Mouse (Mus musculus): ENCODE measurements at regions not wholly inside any gene's neighbourhood (a gene's known extent, or its start where the extent isn't known, plus 50 kb on each side); places are given as distances from the start of the nearest gene placed in this dataset.
"Not testable (repeated sequence)": the region's sequence is repeated elsewhere in the genome, so short reads cannot be mapped to it uniquely, and the experiment has no call there.

DNA sequence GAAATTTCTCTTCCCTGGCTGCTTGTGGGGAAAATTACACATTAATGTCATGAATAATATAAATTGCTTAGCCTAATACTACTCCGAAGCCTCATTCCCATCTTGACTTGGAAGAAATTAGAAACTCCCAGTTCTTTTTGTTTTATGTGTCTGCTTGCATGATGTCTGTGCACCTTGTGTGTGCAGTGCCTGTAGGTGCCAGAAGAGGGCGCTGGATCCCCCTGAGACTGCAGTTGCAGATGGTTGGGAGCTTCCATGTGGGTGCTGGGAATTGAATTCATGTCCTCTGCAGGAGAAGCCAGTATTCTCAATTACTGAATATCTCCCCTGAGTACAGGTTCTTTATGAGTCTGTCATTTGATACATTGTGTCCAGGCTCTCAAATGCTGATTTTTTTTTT, 171.1 kb upstream of the Plcz1 start:
- no peaks in the 10 kb centered on the region for H3K9me3 ChIP-seq
- H3K9ac ChIP-seq (replicated peaks) = no peak overlapping the region
- no peak overlapping the region for H3K4me2 ChIP-seq (replicated peaks)
- H3K4me1 ChIP-seq = no peaks in the 10 kb centered on the region
- H3K4me3 ChIP-seq = no peak overlapping the region
- H3K27ac ChIP-seq (replicated peaks) = no peak overlapping the region
- ATAC-seq (replicated peaks) = no peak
- 67% methylated on average over 2 of the region's 2 CpGs for WGBS
- H3K27me3 ChIP-seq = no peaks in the 10 kb centered on the region
- no peaks in the 10 kb centered on the region for H3K36me3 ChIP-seq

DNA sequence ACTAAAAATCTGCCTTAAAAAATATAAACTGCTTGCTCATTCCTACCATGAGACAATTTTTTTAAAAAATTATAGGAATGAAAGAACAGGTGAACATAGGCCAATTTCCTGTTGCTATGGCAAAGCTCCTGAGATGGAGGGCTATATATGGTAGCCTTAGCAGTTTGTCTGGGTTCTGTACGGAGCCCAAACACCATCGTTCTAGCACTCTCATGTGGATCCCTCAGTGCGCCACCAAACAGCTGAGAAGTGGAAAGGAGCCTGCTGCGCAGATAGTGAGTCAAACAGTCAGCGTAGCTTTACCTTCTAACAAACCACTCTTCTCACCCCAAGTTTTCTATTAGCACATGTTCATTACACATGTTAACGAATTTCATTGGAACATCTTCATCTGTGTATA, 168.9 kb upstream of the Plcz1 start:
- H3K4me2 ChIP-seq (replicated peaks) = no peak overlapping the region
- H3K9ac ChIP-seq (replicated peaks) = no peak overlapping the region
- ATAC-seq (replicated peaks) = no peak

DNA sequence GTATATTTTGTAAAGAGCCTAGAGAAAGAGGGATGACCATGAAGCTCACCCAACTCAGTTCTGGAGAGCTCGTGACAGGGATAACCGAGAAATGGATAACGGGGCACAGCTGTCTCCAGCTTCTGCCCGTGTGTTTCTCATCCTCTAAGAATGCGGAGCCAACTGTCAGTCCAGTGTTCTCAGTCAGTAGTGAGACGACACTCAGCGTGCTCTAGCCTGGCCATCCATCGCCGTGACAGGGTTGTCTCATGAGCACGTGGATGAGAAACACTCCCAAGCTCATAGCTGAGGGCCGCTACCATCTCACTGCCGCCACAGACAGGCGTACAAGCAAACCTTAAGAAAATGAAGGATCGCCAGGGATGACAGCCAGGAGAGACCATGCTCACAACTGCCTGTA, 167.8 kb upstream of the Plcz1 start:
- H3K4me1 ChIP-seq = no peaks in the 10 kb centered on the region
- 86% methylated on average over 14 of the region's 14 CpGs for WGBS
- H3K9ac ChIP-seq (replicated peaks) = no peak overlapping the region
- no peak for ATAC-seq (replicated peaks)
- H3K36me3 ChIP-seq = no peaks in the 10 kb centered on the region
- no peaks in the 10 kb centered on the region for H3K9me3 ChIP-seq
- H3K27ac ChIP-seq (replicated peaks) = no peak overlapping the region
- no peak overlapping the region for H3K4me2 ChIP-seq (replicated peaks)
- no peaks in the 10 kb centered on the region for H3K27me3 ChIP-seq
- no peak overlapping the region for H3K4me3 ChIP-seq

More for the DNA sequence above, 168.9 kb upstream of the Plcz1 start:
- no peak overlapping the region for H3K27ac ChIP-seq (replicated peaks)
- 89% methylated on average over 6 of the region's 6 CpGs for WGBS
- no peaks in the 10 kb centered on the region for H3K9me3 ChIP-seq
- H3K4me3 ChIP-seq = no peak overlapping the region
- no peaks in the 10 kb centered on the region for H3K4me1 ChIP-seq
- no peaks in the 10 kb centered on the region for H3K27me3 ChIP-seq
- H3K36me3 ChIP-seq = no peaks in the 10 kb centered on the region

DNA sequence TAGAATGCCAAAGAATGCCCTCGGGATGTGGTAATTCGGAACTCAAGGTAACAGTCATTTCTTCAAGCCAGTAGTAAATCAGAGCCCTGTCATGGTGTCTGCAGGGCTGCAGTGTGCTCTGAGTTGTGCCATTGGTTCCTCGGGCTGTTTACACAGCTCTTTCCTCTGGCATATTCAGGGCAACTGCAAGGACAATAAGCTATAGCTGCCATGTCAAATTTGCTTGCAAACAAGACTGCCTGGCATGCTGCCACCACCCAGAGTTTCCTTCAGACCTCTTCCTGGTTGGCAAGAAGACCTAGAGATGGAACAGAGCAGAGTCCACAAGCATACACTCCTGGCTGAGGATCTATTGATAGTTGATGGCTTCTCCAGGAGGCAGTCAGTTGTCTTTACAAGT, 167.1 kb upstream of the Plcz1 start:
- Histone ChIP-seq H3K27me3 (no peaks in the 10 kb centered on the region), H3K4me3 (no peak overlapping the region), H3K4me1 (no peaks in the 10 kb centered on the region), H3K36me3 (no peaks in the 10 kb centered on the region), H3K27ac (replicated peaks) (no peak overlapping the region), H3K4me2 (replicated peaks) (no peak overlapping the region), H3K9ac (replicated peaks) (no peak overlapping the region), H3K9me3 (no peaks in the 10 kb centered on the region)
- WGBS = 86% methylated on average over 3 of the region's 3 CpGs
- ATAC-seq (replicated peaks) = no peak

DNA sequence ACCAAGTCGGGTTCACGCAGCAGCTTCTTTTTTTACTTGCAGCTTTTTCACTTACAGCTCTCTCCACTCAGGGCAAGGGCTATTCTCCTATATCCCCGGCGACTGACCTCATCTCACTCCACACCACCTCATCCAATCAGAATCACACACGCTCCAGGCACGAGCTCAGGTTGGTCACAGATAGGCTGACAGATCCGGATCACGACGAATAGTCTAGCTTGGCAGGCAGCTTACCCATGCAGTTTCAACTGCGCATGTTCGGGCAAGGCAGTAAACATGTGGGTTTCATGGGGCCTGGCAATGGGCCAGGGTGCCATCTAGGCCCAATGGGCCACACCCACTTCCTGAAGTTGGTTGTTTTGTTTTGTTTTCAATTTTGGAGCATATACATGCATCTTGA, 165.4 kb upstream of the Plcz1 start:
- 93% methylated on average over 11 of the region's 11 CpGs for WGBS
- H3K4me1 ChIP-seq; ATAC-seq (replicated peaks): not testable (repeated sequence)

DNA sequence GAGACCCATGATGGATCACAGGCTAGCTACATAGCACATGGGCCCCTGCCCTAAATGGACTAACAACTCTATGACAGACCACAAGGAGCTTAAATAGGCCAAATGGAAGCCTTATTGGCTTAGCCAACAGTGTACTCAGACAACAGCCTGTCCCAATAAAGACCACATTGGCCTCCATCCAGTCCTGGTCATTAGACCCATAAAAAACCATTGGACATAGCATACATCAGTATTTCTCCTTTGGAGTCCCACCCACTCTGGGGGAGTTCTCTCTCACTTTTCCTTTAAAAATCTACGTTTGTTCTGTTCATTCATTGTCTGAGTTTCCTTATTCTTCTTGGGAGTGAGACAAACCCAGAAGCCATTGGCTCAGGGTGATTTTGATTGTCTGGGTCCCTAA, 160.1 kb upstream of the Plcz1 start:
- Histone ChIP-seq H3K27me3 (no peaks in the 10 kb centered on the region), H3K4me2 (replicated peaks) (no peak overlapping the region), H3K4me3 (no peak overlapping the region), H3K9me3 (no peaks in the 10 kb centered on the region), H3K27ac (replicated peaks) (no peak overlapping the region), H3K4me1 (no peaks in the 10 kb centered on the region), H3K9ac (replicated peaks) (no peak overlapping the region), H3K36me3 (no peaks in the 10 kb centered on the region)
- WGBS = 70% methylated on average over 1 of the region's 1 CpGs
- ATAC-seq (replicated peaks) = no peak

More for the DNA sequence above, 165.4 kb upstream of the Plcz1 start:
- H3K9me3 ChIP-seq; H3K27me3 ChIP-seq; H3K9ac ChIP-seq (replicated peaks); H3K4me3 ChIP-seq; H3K36me3 ChIP-seq; H3K4me2 ChIP-seq (replicated peaks); H3K27ac ChIP-seq (replicated peaks): not testable (repeated sequence)

DNA sequence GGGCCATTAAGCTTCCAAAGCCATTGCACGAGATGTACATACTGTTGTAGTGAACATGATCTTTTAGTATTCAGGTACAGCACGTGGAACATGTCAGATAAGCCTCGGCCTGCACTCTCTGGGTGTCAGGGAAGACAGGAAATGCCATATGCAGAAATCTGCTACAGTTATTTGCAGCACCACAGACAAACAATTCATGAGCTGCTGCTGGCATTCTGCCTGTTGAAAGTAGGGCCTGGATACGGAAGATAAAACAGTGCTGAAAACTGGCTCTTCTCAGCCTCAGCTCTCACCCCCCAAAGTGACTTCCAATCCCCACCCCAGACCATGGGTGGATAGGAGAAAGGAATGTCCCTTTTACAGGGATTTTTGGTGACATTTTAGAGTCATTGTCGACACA, 159.1 kb upstream of the Plcz1 start:
- Histone ChIP-seq H3K27me3 (no peaks in the 10 kb centered on the region), H3K4me3 (no peak overlapping the region), H3K36me3 (no peaks in the 10 kb centered on the region), H3K9ac (replicated peaks) (no peak overlapping the region), H3K27ac (replicated peaks) (no peak overlapping the region), H3K9me3 (no peaks in the 10 kb centered on the region), H3K4me1 (no peaks in the 10 kb centered on the region), H3K4me2 (replicated peaks) (no peak overlapping the region)
- WGBS = 88% methylated on average over 5 of the region's 5 CpGs
- ATAC-seq (replicated peaks) = no peak

DNA sequence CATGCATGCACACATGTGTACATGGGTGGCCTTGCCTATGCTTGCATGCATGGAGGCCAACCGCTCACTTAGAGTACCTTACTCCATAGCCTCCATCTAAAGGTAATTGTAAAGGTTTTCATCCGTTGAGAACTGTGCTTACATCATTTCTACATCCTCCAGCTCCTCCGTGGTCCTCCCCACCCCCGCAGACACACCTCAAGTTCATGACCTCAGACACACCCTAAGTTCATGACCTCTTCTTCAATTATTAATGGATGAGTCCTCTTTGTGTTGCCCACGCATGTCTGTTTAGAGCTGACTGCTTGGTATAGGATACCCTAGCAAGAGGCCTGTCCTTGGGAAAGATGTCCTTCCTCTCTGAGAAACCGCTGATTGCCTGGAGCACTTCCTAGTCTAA, 156.8 kb upstream of the Plcz1 start:
- no peaks in the 10 kb centered on the region for H3K36me3 ChIP-seq
- H3K27me3 ChIP-seq = no peaks in the 10 kb centered on the region
- H3K4me2 ChIP-seq (replicated peaks) = no peak overlapping the region
- H3K9ac ChIP-seq (replicated peaks) = no peak overlapping the region
- WGBS = 90% methylated on average over 6 of the region's 6 CpGs
- H3K27ac ChIP-seq (replicated peaks) = no peak overlapping the region
- H3K4me3 ChIP-seq = no peak overlapping the region
- no peaks in the 10 kb centered on the region for H3K9me3 ChIP-seq
- no peaks in the 10 kb centered on the region for H3K4me1 ChIP-seq
- no peak for ATAC-seq (replicated peaks)

DNA sequence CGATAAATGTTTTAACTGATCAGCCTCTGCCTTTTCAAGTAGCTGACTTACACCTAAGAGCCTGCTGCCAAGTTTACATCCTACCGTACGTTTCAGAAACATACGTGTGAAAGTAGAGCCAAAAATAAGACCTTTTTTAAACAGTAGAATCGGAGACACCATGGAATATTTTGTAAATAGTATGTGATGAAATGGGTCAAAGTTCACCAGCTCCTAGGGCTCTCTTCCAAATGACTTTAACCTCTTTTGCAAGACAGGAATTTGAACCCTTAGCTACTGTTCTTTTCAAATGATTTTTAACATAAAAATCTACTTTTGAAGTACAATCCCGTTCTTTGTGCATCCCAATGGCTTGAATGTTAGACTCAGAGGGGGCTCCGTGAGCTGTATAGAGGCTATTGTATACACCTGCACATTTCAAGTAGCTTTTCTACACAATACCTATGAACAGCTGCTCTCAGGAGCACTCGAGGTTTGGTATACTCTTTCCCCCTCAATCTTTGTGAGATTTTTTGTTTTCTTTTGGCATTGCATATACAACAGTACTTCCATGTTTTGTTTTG, 155.9 kb upstream of the Plcz1 start:
- H3K36me3 ChIP-seq = no peaks in the 10 kb centered on the region
- no peak for ATAC-seq (replicated peaks)
- H3K9me3 ChIP-seq = no peaks in the 10 kb centered on the region
- H3K4me2 ChIP-seq (replicated peaks) = no peak overlapping the region
- H3K4me1 ChIP-seq = no peaks in the 10 kb centered on the region
- H3K9ac ChIP-seq (replicated peaks) = no peak overlapping the region
- WGBS = 80% methylated on average over 8 of the region's 8 CpGs
- no peak overlapping the region for H3K27ac ChIP-seq (replicated peaks)
- no peaks in the 10 kb centered on the region for H3K27me3 ChIP-seq
- no peak overlapping the region for H3K4me3 ChIP-seq

DNA sequence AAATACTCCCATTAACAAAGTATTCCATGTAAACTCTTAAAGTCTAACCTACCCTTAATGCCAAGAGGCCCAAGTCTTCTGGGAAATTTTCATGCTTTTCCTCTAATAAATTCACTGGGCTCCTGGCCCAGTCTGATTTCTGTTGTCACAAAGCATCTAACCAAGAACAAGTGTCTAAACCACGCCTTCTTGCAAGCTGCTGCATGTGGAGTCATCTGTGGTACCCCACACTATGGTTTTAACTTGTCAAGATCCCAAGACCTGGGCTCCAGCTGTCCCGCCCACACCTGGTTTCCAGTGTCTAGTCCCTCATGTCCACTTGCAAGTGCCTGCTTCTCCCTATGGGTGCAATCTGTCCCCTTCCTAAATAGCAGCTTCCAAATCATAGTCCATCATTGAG, 153.0 kb upstream of the Plcz1 start:
- Histone ChIP-seq H3K9me3 (no peaks in the 10 kb centered on the region), H3K4me3 (no peak overlapping the region), H3K9ac (replicated peaks) (no peak overlapping the region), H3K4me2 (replicated peaks) (no peak overlapping the region), H3K36me3 (no peaks in the 10 kb centered on the region), H3K4me1 (no peaks in the 10 kb centered on the region), H3K27me3 (no peaks in the 10 kb centered on the region), H3K27ac (replicated peaks) (no peak overlapping the region)
- no peak for ATAC-seq (replicated peaks)
- 97% methylated on average over 2 of the region's 2 CpGs for WGBS

DNA sequence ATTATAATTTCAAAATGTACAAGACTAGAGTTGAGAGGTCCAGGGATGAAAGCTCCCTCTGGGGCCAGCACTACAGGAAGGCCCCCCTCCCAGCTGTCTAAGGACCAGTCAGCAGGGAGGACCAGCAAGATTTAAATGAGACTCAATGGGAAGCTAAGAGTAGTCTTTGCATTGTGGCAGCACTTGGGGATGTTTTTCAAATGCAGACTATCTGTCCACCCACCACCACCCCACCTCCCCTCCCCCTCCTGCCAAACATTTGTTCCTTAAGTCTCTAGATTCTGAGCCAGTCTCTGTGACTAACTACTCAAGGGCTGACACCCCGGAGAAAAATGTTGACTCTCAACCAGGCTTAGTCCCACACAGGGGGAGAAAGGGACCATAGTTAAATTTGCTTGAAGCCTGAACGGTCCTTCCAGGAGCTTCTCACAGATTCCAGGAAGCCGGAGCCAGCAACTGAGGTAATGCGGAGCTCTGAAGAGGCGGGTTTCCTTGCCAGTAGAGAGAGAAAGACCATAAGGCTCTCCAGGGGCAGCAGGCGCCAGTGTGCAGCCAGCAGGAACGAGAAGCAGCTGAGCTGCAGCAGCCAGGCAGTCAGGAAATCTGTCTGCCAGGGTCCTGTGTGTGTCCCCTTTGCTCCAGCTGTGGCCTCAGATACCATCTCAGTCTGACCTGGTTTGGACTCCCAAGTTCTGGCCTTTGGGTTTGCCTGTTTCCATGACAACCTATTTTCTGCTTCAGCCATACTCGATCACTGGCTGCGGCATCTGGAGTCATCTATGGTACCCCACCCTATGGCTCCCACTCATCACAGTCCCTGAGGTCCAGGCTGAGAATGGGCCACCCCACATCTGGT, 152.1 kb upstream of the Plcz1 start:
- no peaks in the 10 kb centered on the region for H3K27me3 ChIP-seq
- 0 out of 2 replicates have a peak, but pooled peaks have one; percentile 26 for ATAC-seq (replicated peaks)
- 44% methylated on average over 9 of the region's 9 CpGs for WGBS
- no peaks in the 10 kb centered on the region for H3K36me3 ChIP-seq
- H3K9ac ChIP-seq (replicated peaks) = no peak overlapping the region
- H3K27ac ChIP-seq (replicated peaks) = no peak overlapping the region
- no peaks in the 10 kb centered on the region for H3K9me3 ChIP-seq
- H3K4me2 ChIP-seq (replicated peaks) = no peak overlapping the region
- no peak overlapping the region for H3K4me3 ChIP-seq
- H3K4me1 ChIP-seq = no peaks in the 10 kb centered on the region

DNA sequence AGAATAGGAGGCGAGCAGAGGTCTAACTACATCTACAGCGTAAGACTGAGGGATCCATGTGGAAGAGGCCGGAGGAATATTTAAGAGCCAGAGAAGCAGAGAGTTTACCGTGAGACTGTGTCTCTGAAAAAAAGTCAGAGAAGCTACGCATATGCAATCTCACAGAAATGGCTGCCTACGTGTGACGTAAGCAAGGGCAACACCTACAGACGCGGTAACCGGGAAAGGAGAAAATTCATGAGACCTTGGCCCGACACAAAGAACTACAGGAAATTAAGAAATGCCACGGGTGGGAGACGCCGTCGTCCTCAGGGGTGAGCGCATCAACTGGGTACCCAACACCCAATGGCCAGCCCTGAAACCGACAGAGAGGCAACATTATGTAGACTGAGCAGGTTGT, 151.3 kb upstream of the Plcz1 start:
- 87% methylated on average over 17 of the region's 17 CpGs for WGBS
- H3K4me2 ChIP-seq (replicated peaks) = no peak overlapping the region
- no peak for ATAC-seq (replicated peaks)

DNA sequence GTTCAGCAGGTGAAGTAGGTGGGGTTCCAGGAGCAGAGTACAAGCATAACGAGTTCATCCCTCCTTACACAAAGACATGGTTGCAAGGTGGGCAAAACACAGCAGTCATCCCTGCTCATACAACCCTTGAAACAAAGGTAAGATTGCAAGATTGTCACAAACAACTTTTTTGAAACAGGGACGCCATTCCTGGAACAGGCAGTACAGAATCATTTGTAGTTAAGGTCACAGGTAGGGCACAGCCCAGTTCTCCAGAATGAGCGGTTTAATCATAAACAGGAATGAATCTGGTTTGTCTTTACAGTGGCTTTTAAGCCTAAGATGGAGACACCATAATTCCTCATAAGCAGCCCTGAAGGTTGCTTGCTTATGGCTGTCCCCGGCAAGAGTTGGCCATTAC, 150.1 kb upstream of the Plcz1 start:
- Histone ChIP-seq H3K9me3 (no peaks in the 10 kb centered on the region), H3K4me2 (replicated peaks) (no peak overlapping the region), H3K4me3 (no peak overlapping the region), H3K27ac (replicated peaks) (no peak overlapping the region), H3K36me3 (no peaks in the 10 kb centered on the region), H3K27me3 (no peaks in the 10 kb centered on the region), H3K9ac (replicated peaks) (no peak overlapping the region), H3K4me1 (no peaks in the 10 kb centered on the region)
- ATAC-seq (replicated peaks) = no peak
- 90% methylated on average over 4 of the region's 4 CpGs for WGBS

More for the DNA sequence above, 151.3 kb upstream of the Plcz1 start:
- Histone ChIP-seq H3K27ac (replicated peaks) (no peak overlapping the region), H3K4me1 (no peaks in the 10 kb centered on the region), H3K27me3 (no peaks in the 10 kb centered on the region), H3K36me3 (no peaks in the 10 kb centered on the region), H3K9ac (replicated peaks) (no peak overlapping the region), H3K9me3 (no peaks in the 10 kb centered on the region), H3K4me3 (no peak overlapping the region)
